Mouse (Mus musculus) small intestine, adult 2 months (tissue): ENCODE results near the gene Wfdc3.

Experiments used
- CTCF ChIP-seq: fragments of 200-500 bp; IDR thresholded peaks from 2 replicates; pipeline ENCODE4 v1.5.1; 2012; ENCODE audit warnings: low read depth, mild to moderate bottlenecking, control low read depth, inconsistent platforms, low read length, moderate library complexity, mixed read lengths; ENCODE audit not compliant: insufficient replicate concordance, insufficient read length; ENCODE audit errors: extremely low read depth
- POLR2A ChIP-seq: fragments of 200-500 bp; IDR thresholded peaks from 2 replicates; pipeline ENCODE4 v1.6.1; 2012; ENCODE audit warnings: low read depth, mild to moderate bottlenecking, control low read depth, inconsistent platforms, low read length, moderate library complexity

DNA sequence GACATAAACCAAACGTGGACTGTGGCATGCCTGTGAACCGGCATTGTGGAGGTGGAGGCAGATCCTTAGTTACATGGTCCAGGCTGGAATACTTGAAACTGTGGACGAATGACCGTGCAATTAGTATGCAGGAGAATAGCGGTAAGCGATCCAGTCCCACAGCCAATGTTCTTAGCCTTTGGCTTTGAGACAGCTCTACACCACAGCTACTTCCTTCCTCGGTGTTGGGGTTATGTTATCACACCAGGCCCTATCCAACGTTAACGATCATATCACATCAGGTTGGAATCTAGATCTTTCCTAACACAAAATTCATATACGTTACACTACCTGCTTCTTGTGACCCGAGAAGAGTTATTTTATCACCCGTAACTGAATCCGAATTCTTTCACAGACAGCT lies 744 bp downstream of the Wfdc3 start:
- TF ChIP-seq POLR2A (no peak), CTCF (no peak)
